Mouse (Mus musculus) megakaryocyte, embryonic 14.5 days (primary cell): ENCODE measurements at regions not wholly inside any gene's neighbourhood (a gene's known extent, or its start where the extent isn't known, plus 50 kb on each side); places are given as distances from the start of the nearest gene placed in this dataset.

Experiments
- FLI1 ChIP-seq: IDR thresholded peaks from 2 replicates; pipeline ENCODE4 v1.6.1; 2012; ENCODE audit warnings: low read length, inconsistent platforms, mixed read lengths
- GATA1 ChIP-seq: IDR thresholded peaks from 3 replicates; pipeline ENCODE4 v1.6.1; 2012; ENCODE audit warnings: mixed read lengths, low read length, inconsistent platforms, borderline replicate concordance

- TF ChIP-seq GATA1 (no peak), FLI1 (no peak)
These were observed 160.2 kb upstream of the Spdye4c start for GRCm38 (mm10) chr2:128430776-128431291.
